Mouse (Mus musculus): ENCODE measurements around the gene Hmg20b.

The Hmg20b gene

GRCm38 (mm10) chr10:81323791-81324530 lies 26.3 kb downstream of the Hmg20b start:
- DNase-seq = no peak

GRCm38 (mm10) chr10:81323141-81323775 lies 27.0 kb downstream of the Hmg20b start:
- no peak for DNase-seq

- no peak for DNase-seq
These were observed 27.8 kb downstream of the Hmg20b start for GRCm38 (mm10) chr10:81322444-81322843.

- DNase-seq = no peak
These were observed 28.8 kb downstream of the Hmg20b start for GRCm38 (mm10) chr10:81321436-81321835.

- peak; percentile 99 for DNase-seq
These were observed 29.5 kb downstream of the Hmg20b start, which contains the start of gene Cactin for GRCm38 (mm10) chr10:81320550-81321347. Gene Cactin (plus strand): TSS chr10:81321103.

GRCm38 (mm10) chr10:81319741-81320549 lies 30.3 kb downstream of the Hmg20b start:
- DNase-seq = peak; percentile 44

GRCm38 (mm10) chr10:81319330-81319699 lies 31.0 kb downstream of the Hmg20b start:
- no peak for DNase-seq

- peak; percentile 55 for DNase-seq
These were observed 31.5 kb downstream of the Hmg20b start for GRCm38 (mm10) chr10:81318589-81319329.

GRCm38 (mm10) chr10:81317273-81317672 lies 33.0 kb downstream of the Hmg20b start:
- no peak for DNase-seq

- DNase-seq = no peak
These were observed 33.8 kb downstream of the Hmg20b start for GRCm38 (mm10) chr10:81316338-81317060.

- no peak for DNase-seq
These were observed 34.7 kb downstream of the Hmg20b start for GRCm38 (mm10) chr10:81315587-81315986.

GRCm38 (mm10) chr10:81314201-81314600 lies 36.1 kb downstream of the Hmg20b start:
- no peak for DNase-seq

GRCm38 (mm10) chr10:81313581-81313980 lies 36.7 kb downstream of the Hmg20b start:
- DNase-seq = no peak

- DNase-seq = no peak
These were observed 40.7 kb downstream of the Hmg20b start for GRCm38 (mm10) chr10:81309571-81309970.

GRCm38 (mm10) chr10:81306837-81307682 lies 43.2 kb downstream of the Hmg20b start:
- no peak for DNase-seq

GRCm38 (mm10) chr10:81306173-81306668 lies 44.1 kb downstream of the Hmg20b start:
- DNase-seq = no peak

- no peak for DNase-seq
These were observed 44.6 kb downstream of the Hmg20b start for GRCm38 (mm10) chr10:81305663-81306062.

- DNase-seq = peak; percentile 44
These were observed 45.6 kb downstream of the Hmg20b start for GRCm38 (mm10) chr10:81304597-81305238.

- no peak for DNase-seq
These were observed 46.5 kb downstream of the Hmg20b start for GRCm38 (mm10) chr10:81303761-81304160.

- no peak for DNase-seq
These were observed 47.0 kb downstream of the Hmg20b start for GRCm38 (mm10) chr10:81303258-81303657.

All from right cerebral cortex, postnatal 4 days (tissue).